Mouse (Mus musculus) liver, embryonic 12.5 days (tissue): Measurements from ENCODE around the gene Upk3bl. TPM values are rescaled to one million over a fixed set of nuclear protein-coding genes. Genes with fewer than 3 reads are reported as not detected.
"Not testable (repeated sequence)": the region's sequence is repeated elsewhere in the genome, so short reads cannot be mapped to it uniquely, and the experiment has no call there.

Experiments
- ATAC-seq: fragments of 200-750 bp; cut with Nextera tagmentation; 2 replicates; pipeline ENCODE4 v1.8.0; 2017; ENCODE audit warnings: moderate number of reproducible peaks, mild to moderate bottlenecking, moderate library complexity
- H3K27ac ChIP-seq: fragments of 300-500 bp; sonication (generic); 2 replicates; pipeline ENCODE4 v1.5.1; 2016; ENCODE audit warnings: mild to moderate bottlenecking
- H3K27me3 ChIP-seq: fragments of 300-500 bp; sonication (generic); replicated peaks from 2 replicates; pipeline ENCODE4 v1.6.1; 2016; ENCODE audit warnings: mild to moderate bottlenecking, moderate library complexity
- H3K36me3 ChIP-seq: fragments of 300-500 bp; sonication (generic); 2 replicates; pipeline ENCODE4 v1.6.1; 2016; ENCODE audit warnings: mild to moderate bottlenecking, moderate library complexity
- H3K4me1 ChIP-seq: fragments of 300-500 bp; sonication (generic); 2 replicates; pipeline ENCODE4 v1.6.1; 2016
- H3K4me2 ChIP-seq: fragments of 300-500 bp; sonication (generic); 2 replicates; pipeline ENCODE4 v1.6.1; 2016; ENCODE audit warnings: mild to moderate bottlenecking, moderate library complexity
- H3K4me3 ChIP-seq: fragments of 300-500 bp; sonication (generic); 2 replicates; pipeline ENCODE4 v1.5.1; 2016; ENCODE audit warnings: mild to moderate bottlenecking, moderate library complexity
- H3K9ac ChIP-seq: fragments of 300-500 bp; sonication (generic); 2 replicates; pipeline ENCODE4 v1.6.1; 2016; ENCODE audit warnings: mild to moderate bottlenecking, moderate library complexity
- H3K9me3 ChIP-seq: fragments of 300-500 bp; sonication (generic); replicated peaks from 2 replicates; pipeline ENCODE4 v1.6.1; 2016; ENCODE audit warnings: mild to moderate bottlenecking, moderate library complexity
- WGBS: fragments of 180-500 bp; shearing (Covaris S2); methylation state at CpG from one replicate; pipeline ENCODE4 v1.1.7; 2016; ENCODE audit not compliant: insufficient replicate concordance; 5-methylcytosine and 5-hydroxymethylcytosine counted together
- microRNA-seq: library from miRNA; unstranded; fragments of <30 nt; microRNA quantifications from one replicate; pipeline ENCODE4, GENCODE M21; 2017
- polyA plus RNA-seq: library from polyadenylated mRNA; unstranded; fragments of >200 nt; fragmentation: Nextera tagmentation; extraction: Ambion mirVana; gene quantifications from 2 replicates; pipeline ENCODE4 v1.2.1, GENCODE M21; 2016

Gene Upk3bl
- polyA plus RNA-seq, 1 experiment from 2014 or later, result 0.14 TPM

DNA sequence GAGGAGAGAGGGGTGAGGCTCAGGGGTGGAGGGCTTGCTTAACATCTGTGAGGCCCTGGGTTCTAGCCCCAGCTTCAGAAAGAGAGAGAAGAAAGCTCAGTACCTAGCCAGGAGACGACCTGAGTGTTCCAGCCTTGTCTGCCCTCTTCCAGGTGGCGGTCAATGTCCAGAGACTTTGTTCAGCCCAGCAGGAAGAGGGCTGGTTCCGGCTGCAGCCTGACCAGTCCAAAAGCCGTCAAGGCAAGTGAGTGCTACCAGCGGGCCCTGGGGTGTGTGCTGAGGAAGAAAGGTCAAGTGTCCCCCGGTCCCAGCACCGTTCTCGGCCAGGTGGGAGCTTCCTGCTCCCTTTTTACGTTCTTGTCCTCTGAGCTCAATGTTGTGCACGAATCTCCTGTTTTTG lies 44.2 kb downstream of the Upk3bl start:
- Histone ChIP-seq H3K36me3 (no peaks in the 10 kb centered on the region), H3K27me3 (peaks cover 30% of the 10 kb centered on the region), H3K9ac (no peak overlapping the region), H3K4me2 (no peak overlapping the region), H3K9me3 (no peaks in the 10 kb centered on the region), H3K4me3 (no peak overlapping the region), H3K4me1 (peaks cover 18% of the 10 kb centered on the region), H3K27ac (no peak overlapping the region)
- no peak for ATAC-seq
- 67% methylated on average over 10 of the region's 10 CpGs for WGBS

DNA sequence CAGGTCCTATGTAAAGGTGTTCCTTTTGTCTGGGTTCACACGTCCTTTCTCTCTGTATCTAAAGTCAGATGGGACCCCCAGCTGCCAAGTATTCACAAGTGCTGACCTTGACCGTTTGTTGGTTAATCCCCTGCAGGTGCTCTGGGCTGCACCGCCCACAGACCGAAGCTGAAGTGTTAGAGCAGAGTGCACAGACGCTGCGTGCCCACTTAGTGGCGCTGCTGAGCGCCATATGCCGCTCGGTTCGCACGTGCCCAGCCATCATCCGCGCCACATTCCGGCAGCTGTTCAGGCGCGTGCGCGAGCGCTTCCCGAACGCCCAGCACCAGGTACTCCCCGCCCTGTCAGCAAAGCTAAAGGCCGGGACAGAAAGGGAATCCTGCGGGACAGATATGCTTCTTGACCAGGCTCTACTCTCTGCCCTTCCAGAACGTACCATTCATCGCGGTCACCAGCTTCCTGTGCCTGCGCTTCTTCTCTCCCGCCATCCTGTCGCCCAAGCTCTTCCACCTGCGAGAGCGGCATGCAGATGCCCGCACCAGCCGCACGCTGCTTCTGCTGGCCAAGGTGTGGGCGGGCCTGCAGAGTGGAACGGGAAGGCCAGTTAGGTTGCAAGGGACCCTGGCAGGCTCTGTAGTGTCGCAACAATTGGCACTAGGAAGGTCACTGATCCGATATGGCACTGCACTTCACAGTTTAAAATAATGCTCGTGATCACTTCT lies 48.0 kb downstream of the Upk3bl start:
- Histone ChIP-seq H3K4me3 (peak overlapping the region; percentile 42), H3K36me3 (no peaks in the 10 kb centered on the region), H3K27me3 (peaks cover 35% of the 10 kb centered on the region), H3K9me3 (0 out of 2 replicates have a peak, but pooled peaks cover 3% of the 10 kb centered on the region), H3K4me1 (peaks cover 18% of the 10 kb centered on the region), H3K9ac (peak overlapping the region; percentile 55), H3K27ac (no peak overlapping the region), H3K4me2 (peak overlapping the region; percentile 73)
- ATAC-seq, result peak; percentile 74
- 6% methylated on average over 41 of the region's 41 CpGs for WGBS

DNA sequence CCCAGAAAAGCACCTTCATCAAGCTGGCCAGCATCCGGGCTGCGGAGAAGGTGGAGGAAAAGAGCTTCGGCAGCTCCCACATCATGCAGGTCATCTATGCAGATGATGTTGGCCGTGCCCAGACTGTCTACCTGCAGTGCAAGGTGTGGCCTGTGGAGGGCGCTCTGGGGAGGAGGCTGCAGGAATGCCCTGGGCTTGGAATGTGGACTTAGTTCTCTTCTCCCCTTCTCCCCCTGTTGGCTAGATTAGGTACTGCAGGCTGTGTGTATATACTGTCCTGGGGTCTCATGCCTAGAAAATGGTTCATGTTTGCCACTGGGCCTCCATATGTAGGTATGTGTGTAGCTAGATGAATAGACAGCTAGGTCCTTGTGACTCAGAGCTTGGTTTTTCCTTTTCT lies 50.2 kb downstream of the Upk3bl start:
- Histone ChIP-seq H3K4me3 (no peak overlapping the region), H3K27ac (no peak overlapping the region), H3K4me1 (peaks cover 27% of the 10 kb centered on the region), H3K27me3 (peaks cover 28% of the 10 kb centered on the region), H3K36me3 (no peaks in the 10 kb centered on the region), H3K4me2 (no peak overlapping the region), H3K9ac (no peak overlapping the region), H3K9me3 (0 out of 2 replicates have a peak, but pooled peaks cover 3% of the 10 kb centered on the region)
- 81% methylated on average over 5 of the region's 5 CpGs for WGBS
- no peak for ATAC-seq

DNA sequence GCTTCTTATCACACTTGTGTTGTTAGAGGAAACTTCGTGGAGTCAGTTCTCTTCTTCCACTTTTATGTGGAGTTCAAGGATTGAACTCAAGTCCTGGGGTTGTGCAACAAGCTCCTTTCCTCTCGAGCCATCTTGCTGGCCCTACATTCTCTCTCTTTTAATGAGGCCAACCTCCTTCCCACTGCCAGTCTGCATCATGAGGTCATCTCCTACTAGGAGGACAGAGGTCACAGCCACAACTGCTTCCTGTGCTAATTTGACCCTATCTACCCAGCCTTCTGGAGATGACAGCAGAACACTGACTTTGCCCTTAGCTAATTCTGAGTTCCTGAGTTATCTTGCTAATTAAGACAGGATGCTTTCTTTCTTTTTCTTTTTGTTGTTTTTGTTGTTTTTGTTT lies 54.2 kb downstream of the Upk3bl start:
- Histone ChIP-seq H3K27ac (no peak overlapping the region), H3K4me2 (no peak overlapping the region), H3K4me1 (peaks cover 17% of the 10 kb centered on the region), H3K27me3 (peaks cover 18% of the 10 kb centered on the region), H3K9ac (no peak overlapping the region), H3K36me3 (no peaks in the 10 kb centered on the region), H3K4me3 (no peak overlapping the region), H3K9me3 (0 out of 2 replicates have a peak, but pooled peaks cover 3% of the 10 kb centered on the region)
- ATAC-seq, result no peak
- WGBS, result 15% methylated on average over 2 of the region's 2 CpGs

DNA sequence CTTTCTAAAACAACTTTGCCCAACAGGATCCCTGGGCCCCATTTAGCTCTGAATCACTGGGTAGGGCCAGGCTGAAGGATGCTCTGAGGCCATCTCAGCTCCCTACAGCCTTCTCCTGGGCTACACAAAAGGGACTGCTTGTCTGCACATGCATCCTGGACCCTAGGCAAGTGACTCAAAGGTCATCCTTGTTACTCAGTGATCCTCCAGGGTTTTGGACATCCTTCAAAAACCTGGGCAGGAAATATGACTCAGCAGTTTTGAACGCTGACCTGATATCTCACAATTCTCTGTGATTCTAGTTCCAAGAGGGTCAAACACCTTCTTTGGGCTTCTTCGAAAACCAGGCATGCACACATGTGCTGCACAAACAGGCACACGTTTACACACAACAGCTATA lies 54.8 kb downstream of the Upk3bl start:
- Histone ChIP-seq H3K9me3 (0 out of 2 replicates have a peak, but pooled peaks cover 3% of the 10 kb centered on the region), H3K9ac (no peak overlapping the region), H3K4me3 (no peak overlapping the region), H3K36me3 (no peaks in the 10 kb centered on the region), H3K4me1 (peaks cover 17% of the 10 kb centered on the region), H3K4me2 (no peak overlapping the region), H3K27ac (no peak overlapping the region), H3K27me3 (peaks cover 17% of the 10 kb centered on the region)
- no peak for ATAC-seq
- 32% methylated on average over 3 of the region's 3 CpGs for WGBS

DNA sequence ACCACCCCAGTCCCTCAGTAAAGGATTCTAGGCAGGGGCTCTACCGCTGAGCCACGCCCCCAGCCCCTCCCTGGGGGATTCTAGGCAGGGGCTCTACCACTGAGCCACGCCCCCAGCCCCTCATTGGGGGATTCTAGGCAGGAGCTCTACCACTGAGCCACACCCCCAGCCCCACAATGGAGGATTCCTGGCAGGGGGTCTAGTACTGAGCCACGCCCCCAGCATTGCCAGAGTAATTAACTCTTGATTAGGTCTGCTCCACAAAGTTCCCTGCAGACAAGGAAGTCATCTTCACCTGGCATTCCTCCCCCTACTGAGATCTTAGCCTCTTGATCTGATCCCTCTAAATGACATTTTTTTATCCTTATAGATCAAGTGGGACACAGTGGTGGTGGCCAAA lies 59.3 kb downstream of the Upk3bl start:
- peaks cover 40% of the 10 kb centered on the region for H3K4me1 ChIP-seq
- not testable (repeated sequence) for H3K9ac ChIP-seq, H3K36me3 ChIP-seq, H3K27me3 ChIP-seq, H3K9me3 ChIP-seq, H3K4me2 ChIP-seq, H3K4me3 ChIP-seq, ATAC-seq, H3K27ac ChIP-seq
- WGBS, result 50% methylated on average over 4 of the region's 4 CpGs

Small RNA genes lying within 50 kb of the gene (microRNA-seq; reads per million reads assigned to microRNA genes)
- gene Mir7035, result not detected

Other genes with a start within 250 kb of the Upk3bl start
- gene Srrm3, start 247.6 kb upstream of the Upk3bl start, polyA plus RNA-seq, result not detected in 2 replicates
- gene Hspb1, start 166.6 kb upstream of the Upk3bl start, polyA plus RNA-seq, result 7.4 TPM in 2 replicates
- gene Ywhag, start 119.9 kb upstream of the Upk3bl start, polyA plus RNA-seq, result 121 and 128 TPM in 2 replicates
- gene Ssc4d, start 80.0 kb upstream of the Upk3bl start, polyA plus RNA-seq, result 2.0 TPM in 2 replicates
- not detected in 2 replicates for gene Zp3, start 74.4 kb upstream of the Upk3bl start, polyA plus RNA-seq
- gene Dtx2, start 59.7 kb upstream of the Upk3bl start, polyA plus RNA-seq, result 11.3 and 12.5 TPM in 2 replicates
- 6.9 TPM in 2 replicates for gene Upk3b, start 16.0 kb upstream of the Upk3bl start, polyA plus RNA-seq
- 1.5 and 1.6 TPM in 2 replicates for gene Rasa4, start 29.4 kb downstream of the Upk3bl start, polyA plus RNA-seq
- gene Polr2j, start 62.1 kb downstream of the Upk3bl start, polyA plus RNA-seq, result 186 and 191 TPM in 2 replicates
- gene Lrwd1, start 81.6 kb downstream of the Upk3bl start, polyA plus RNA-seq, result 53.4 and 54.5 TPM in 2 replicates
- 17.0 and 18.8 TPM in 2 replicates for gene Alkbh4, start 81.7 kb downstream of the Upk3bl start, polyA plus RNA-seq
- gene Orai2, start 116.2 kb downstream of the Upk3bl start, polyA plus RNA-seq, result 4.4 and 6.7 TPM in 2 replicates
- gene Prkrip1, start 144.5 kb downstream of the Upk3bl start, polyA plus RNA-seq, result 36.3 and 41.3 TPM in 2 replicates
- 2.6 and 3.1 TPM in 2 replicates for gene Sh2b2, start 192.1 kb downstream of the Upk3bl start, polyA plus RNA-seq